Mouse (Mus musculus) induced T-regulatory cell, adult 2 months (primary cell): Measurements from ENCODE around the gene Snrpg.
"Not testable (repeated sequence)": the region's sequence is repeated elsewhere in the genome, so short reads cannot be mapped to it uniquely, and the experiment has no call there.

Experiments used
- DNase-seq: peaks from one replicate; pipeline ENCODE4 v3.0.0-alpha.2; 2012; ENCODE audit warnings: low read depth

Gene Snrpg

DNA sequence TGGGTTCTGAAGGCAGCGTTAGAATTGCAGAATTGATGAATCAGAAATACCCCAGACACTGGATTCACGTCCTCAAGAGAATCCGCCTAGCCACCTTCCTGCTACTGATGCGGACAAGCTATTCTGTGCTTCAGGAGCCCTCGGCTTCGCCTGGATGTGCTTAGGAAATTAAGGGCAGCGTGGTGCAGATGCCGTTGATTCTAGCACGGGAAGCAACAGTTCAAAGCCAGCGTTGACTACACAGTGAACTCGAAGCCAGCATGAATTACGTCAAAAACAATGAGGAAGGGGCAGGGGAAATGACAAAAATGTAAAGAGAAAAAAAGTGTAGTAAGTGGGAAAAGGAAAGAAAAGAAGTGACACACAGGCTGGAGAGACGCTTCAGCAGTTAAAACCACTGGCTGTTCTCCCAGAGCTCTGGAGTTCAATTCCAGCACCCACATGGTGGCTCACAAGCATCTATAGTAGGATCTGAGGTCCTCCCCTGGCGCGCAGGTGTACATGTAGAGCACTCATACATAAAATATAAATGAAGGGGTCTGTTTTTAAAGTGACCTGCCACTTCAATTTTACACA is at the start of gene Snrpg:
TSS of gene Snrpg (plus strand) at position 541 of the 576 bp plus-strand sequence.
- DNase-seq = no peak

GRCm38 (mm10) chr6:86322031-86322563 is 49.0 kb upstream of the Snrpg start:
- DNase-seq = no peak

- no peak for DNase-seq
Observed at GRCm38 (mm10) chr6:86322991-86323390, 48.1 kb upstream of the Snrpg start.

- DNase-seq = no peak
Observed at GRCm38 (mm10) chr6:86324400-86324799, 46.7 kb upstream of the Snrpg start.

DNA sequence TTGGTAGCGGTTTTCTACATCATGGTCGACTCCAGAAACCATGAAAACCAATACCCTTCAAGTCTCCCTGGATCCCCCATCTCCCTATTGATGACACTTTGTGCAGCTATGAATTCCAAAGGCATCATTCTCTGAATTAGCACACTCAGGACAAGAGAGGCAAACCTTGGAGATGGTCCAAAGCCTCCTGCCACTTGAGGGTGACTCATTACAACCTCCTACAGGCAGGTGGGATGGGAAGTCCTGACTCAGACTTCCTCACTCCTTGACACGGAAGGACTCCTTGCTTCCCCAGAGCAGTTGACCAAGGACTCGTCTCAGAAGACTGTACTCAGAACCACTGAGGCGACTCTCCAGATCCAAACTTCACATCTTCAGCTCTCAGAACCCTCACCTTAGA is 45.5 kb upstream of the Snrpg start:
- no peak for DNase-seq

GRCm38 (mm10) chr6:86326866-86327265 is 44.2 kb upstream of the Snrpg start:
- no peak for DNase-seq

- no peak for DNase-seq
Observed at GRCm38 (mm10) chr6:86328369-86328768, 42.7 kb upstream of the Snrpg start.

DNA sequence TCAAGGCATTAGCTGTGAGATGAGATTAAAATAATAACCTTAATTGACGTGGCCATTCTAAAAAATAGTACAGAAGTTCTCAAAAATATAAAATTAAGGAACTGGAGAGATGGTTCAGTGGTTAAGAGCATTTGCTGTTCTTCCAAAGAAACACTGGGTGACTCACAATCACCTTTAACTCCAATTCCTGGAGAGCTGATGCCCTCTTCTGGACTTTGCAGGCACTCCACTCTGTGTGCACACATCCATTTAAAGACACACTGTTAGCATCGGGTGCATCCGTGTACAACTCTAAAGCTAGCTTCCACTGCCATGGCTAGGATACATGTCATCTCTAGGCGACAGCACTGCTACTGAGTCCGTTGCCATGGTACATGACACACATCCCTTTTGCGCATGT is 41.2 kb upstream of the Snrpg start:
- DNase-seq = no peak

DNA sequence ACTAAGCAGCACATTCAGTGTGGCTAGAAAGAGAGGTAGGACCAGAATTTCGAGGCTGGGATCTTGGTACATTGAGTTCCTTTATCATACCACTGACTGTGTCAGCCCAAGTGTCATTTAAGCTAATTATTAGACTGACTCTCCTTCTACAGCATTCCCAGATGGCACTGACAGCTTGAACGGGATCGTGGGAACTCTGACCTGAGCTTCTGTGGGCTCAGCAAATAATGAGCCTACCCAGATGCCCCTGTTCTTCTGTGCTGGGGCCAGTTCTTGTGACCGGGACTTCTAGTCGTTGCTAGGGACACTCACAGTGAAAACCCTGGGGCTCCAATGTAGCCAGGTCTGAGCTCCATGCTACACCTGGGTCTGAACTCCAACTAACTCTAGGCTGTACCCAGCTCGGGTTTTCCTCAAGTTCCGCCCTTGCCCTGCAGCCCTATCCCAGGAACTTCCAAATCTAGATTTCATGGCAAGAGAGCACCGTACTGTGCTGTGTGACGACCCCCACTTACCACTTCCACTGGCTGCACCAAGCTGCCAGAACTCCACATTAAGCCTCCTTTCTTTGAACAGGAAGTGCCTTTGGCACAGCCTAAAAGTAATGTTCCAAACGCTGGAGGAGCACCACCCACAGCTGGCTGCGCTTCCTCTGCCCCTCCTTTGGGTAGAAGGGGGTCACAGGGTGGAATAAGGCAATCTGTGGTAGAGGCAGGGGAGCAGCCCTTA is 35.8 kb upstream of the Snrpg start:
- no peak for DNase-seq

GRCm38 (mm10) chr6:86335860-86336259 is 35.2 kb upstream of the Snrpg start:
- no peak for DNase-seq

DNA sequence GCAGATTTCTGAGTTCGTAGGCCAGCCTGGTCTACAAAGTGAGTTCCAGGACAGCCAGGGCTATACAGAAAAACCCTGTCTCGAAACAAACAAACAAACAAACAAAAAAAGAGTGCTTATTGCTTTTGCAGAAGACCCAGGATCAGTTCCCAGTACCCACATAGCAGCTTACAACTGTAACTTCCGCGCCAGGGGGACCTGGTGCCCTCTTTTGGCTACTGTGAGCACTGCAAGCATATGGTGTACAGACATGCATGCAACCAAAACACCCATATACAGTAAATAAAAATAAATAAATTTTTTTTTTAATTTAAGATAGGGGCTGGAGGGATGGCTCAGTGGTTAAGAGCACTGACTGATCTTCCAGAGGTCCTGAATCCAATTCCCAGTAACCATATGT is 34.8 kb upstream of the Snrpg start:
- not testable (repeated sequence) for DNase-seq

- no peak for DNase-seq
Observed at GRCm38 (mm10) chr6:86343656-86344055, 27.4 kb upstream of the Snrpg start.

GRCm38 (mm10) chr6:86346063-86346462 is 25.0 kb upstream of the Snrpg start:
- DNase-seq = no peak

GRCm38 (mm10) chr6:86349257-86349656 is 21.8 kb upstream of the Snrpg start:
- peak; percentile 50 for DNase-seq

DNA sequence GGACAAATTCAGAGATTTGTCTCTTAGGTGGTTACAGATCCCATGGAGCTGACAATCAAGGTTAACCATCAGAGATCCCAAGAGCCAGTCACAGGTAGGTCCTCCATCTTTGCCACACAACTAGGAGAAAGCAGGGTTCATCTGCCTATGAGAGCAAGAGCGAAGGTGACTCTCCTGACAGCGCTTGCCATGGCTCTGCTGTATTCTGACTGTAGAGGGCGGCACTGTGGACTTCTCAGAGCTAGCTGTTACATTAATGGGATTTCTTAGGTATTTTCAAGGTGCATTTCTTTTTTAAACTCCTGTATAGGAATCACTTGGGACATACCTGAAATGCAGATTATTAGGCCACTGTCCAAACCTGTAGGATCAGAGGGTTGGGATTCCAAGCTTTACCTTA is 16.2 kb upstream of the Snrpg start:
- no peak for DNase-seq

GRCm38 (mm10) chr6:86356956-86357355 is 14.1 kb upstream of the Snrpg start:
- DNase-seq = no peak

- no peak for DNase-seq
Observed at GRCm38 (mm10) chr6:86360691-86361090, 10.4 kb upstream of the Snrpg start.

GRCm38 (mm10) chr6:86361373-86361772 is 9.7 kb upstream of the Snrpg start:
- DNase-seq = peak; percentile 22

DNA sequence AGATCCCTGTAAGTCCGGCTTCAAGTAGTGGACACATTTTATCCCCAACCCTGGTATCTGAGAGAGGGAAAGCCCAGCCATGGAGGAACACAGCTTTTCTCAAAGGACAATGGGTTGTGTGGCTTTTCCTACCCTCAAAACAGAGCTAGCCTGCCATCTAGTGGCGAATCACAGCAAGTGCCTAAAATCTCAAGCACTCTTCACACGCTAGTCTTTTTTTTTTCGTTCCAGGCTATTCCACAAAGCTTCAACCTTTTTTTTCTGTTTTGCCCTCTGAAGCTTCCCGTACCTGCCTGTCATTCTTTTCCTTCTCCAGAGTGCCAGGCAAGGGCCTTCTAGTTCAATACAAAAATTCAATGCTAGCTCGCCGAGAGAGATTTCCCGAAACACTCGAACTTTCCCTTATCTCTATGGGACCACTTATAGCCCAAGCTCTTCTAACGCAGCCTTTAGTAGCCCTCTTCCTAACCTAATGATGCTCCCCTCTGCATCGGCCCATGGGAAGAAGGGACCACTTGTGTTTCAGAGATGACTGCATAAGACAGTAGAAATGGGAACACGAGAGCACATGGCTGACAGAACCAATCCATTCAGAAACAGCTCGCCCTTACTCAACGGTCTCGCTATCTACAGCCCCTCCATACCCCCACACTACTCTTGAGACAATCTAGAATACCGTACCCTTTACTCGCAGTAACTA is 6.5 kb upstream of the Snrpg start:
- DNase-seq = peak; percentile 89

GRCm38 (mm10) chr6:86365371-86366124 is 5.6 kb upstream of the Snrpg start, which contains the start of gene Fam136a:
Fam136a (plus strand) TSS chr6:86365646.
- DNase-seq = peak; percentile 98

- no peak for DNase-seq
Observed at GRCm38 (mm10) chr6:86366125-86366852, 4.8 kb upstream of the Snrpg start.
